Mouse (Mus musculus) retina, postnatal 7 days (tissue): ENCODE measurements at regions not wholly inside any gene's neighbourhood (a gene's known extent, or its start where the extent isn't known, plus 50 kb on each side); places are given as distances from the start of the nearest gene placed in this dataset.

ENCODE experiments used
- DNase-seq: peaks from one replicate; pipeline ENCODE4 v3.0.0-alpha.2; 2012; ENCODE audit warnings: low read depth, low spot score

- no peak for DNase-seq
These were observed 938.3 kb upstream of the 2610301B20Rik start for GRCm38 (mm10) chr4:9935949-9936348.

- DNase-seq, result no peak
These were observed 922.9 kb upstream of the 2610301B20Rik start for GRCm38 (mm10) chr4:9951441-9951840.

- no peak for DNase-seq
These were observed 899.7 kb upstream of the 2610301B20Rik start for GRCm38 (mm10) chr4:9974631-9975030.

- DNase-seq, result no peak
These were observed 892.8 kb upstream of the 2610301B20Rik start for GRCm38 (mm10) chr4:9981354-9982040.

- no peak for DNase-seq
These were observed 891.3 kb upstream of the 2610301B20Rik start for GRCm38 (mm10) chr4:9982786-9983525.

GRCm38 (mm10) chr4:9993871-9994270, 880.4 kb upstream of the 2610301B20Rik start:
- no peak for DNase-seq

GRCm38 (mm10) chr4:9994466-9994865, 879.8 kb upstream of the 2610301B20Rik start:
- no peak for DNase-seq

- no peak for DNase-seq
These were observed 844.0 kb upstream of the 2610301B20Rik start for GRCm38 (mm10) chr4:10030316-10030715.

GRCm38 (mm10) chr4:10031764-10032163, 842.5 kb upstream of the 2610301B20Rik start:
- no peak for DNase-seq

- DNase-seq, result no peak
These were observed 839.0 kb upstream of the 2610301B20Rik start for GRCm38 (mm10) chr4:10035336-10035735.

GRCm38 (mm10) chr4:10041301-10042093, 832.8 kb upstream of the 2610301B20Rik start:
- no peak for DNase-seq

GRCm38 (mm10) chr4:10048770-10049169, 825.5 kb upstream of the 2610301B20Rik start:
- no peak for DNase-seq

- no peak for DNase-seq
These were observed 824.9 kb upstream of the 2610301B20Rik start for GRCm38 (mm10) chr4:10049411-10049810.

GRCm38 (mm10) chr4:10051296-10052267, 822.7 kb upstream of the 2610301B20Rik start:
- DNase-seq, result no peak

- DNase-seq, result no peak
These were observed 821.4 kb upstream of the 2610301B20Rik start for GRCm38 (mm10) chr4:10052869-10053268.

GRCm38 (mm10) chr4:10072500-10073106, 801.7 kb upstream of the 2610301B20Rik start:
- no peak for DNase-seq

GRCm38 (mm10) chr4:10079565-10080169, 794.6 kb upstream of the 2610301B20Rik start:
- no peak for DNase-seq

- DNase-seq, result no peak
These were observed 759.5 kb upstream of the 2610301B20Rik start for GRCm38 (mm10) chr4:10114831-10115230.

- no peak for DNase-seq
These were observed 756.3 kb upstream of the 2610301B20Rik start for GRCm38 (mm10) chr4:10117964-10118363.

- no peak for DNase-seq
These were observed 750.0 kb upstream of the 2610301B20Rik start for GRCm38 (mm10) chr4:10124252-10124651.
